Mouse (Mus musculus) mature B cell (primary cell): Measurements from ENCODE around the gene Ift52.
"Not testable (repeated sequence)": the region's sequence is repeated elsewhere in the genome, so short reads cannot be mapped to it uniquely, and the experiment has no call there.

Experiments
- in situ Hi-C: fragments of 300-500 bp; cut with MboI; formaldehyde crosslinking; loops from 2 replicates; pipeline ENCODE4 v1.14.3; 2019

Gene Ift52

GRCm38 (mm10) chr2:163031289-163031688, 14.1 kb downstream of the Ift52 start:
- in situ Hi-C loops, result no loop called here

- in situ Hi-C loops, result no loop called here
These were observed 14.6 kb downstream of the Ift52 start for GRCm38 (mm10) chr2:163031757-163032156.

DNA sequence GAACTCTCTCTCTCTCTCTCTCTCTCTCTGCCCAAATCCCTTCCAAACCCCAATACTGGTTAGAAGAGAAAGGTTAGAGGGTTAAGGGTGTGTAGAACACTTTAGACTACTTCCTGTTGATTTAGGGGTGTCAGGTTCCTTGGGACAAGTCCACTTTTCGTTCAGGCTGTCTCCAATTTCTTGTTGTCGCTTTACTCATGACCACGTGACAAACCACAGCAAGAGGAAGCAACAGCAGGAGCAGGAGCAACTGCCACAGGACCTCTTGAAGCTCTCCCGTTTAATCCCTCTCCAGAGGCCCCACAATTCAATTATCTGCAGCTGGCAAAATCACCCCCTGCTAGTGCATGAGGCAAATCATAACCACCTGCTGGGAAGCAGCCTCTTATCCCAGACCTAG, 15.5 kb downstream of the Ift52 start:
- in situ Hi-C loops, result no loop called here

GRCm38 (mm10) chr2:163039940-163040339, 22.8 kb downstream of the Ift52 start:
- in situ Hi-C loops, result no loop called here

DNA sequence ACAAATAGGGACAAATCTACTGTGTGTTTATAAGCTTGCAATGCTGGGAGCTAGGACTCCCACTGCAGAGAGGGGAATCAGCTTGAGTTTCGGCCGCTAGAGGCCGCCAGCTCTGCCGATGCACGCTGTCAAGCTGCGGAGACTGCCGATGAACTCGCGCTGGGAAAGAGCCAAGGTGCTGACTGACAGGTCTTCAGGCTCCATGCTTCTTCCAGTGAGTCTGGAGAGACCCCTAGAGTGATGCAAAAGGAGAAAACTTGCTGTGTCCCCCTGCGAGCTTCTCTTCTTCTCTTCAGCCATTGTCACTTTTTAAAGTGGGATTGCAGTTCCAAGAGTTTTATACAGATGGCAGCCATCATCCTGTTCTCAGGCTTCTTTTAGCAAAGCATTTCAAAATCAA, 31.0 kb downstream of the Ift52 start:
- in situ Hi-C loops, result no loop called here

DNA sequence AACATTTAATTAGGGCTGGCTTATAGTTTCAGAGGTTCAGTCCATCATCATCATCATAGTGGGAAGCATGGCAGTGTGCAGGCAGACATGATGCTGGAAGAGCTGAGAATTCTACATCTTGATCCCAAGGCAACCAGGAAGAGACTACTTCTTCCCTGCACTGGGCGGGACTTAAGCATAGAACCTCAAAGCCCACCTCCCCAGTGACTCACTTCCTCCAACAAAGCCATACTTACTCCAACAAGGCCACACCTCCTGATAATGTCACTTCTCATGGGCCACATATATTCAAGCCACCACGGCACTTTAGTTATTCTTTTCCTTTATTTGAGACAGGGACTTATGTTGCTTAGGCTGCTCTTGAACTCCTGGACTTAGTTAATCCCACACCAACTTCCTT, 32.0 kb downstream of the Ift52 start:
- in situ Hi-C loops, result no loop called here

DNA sequence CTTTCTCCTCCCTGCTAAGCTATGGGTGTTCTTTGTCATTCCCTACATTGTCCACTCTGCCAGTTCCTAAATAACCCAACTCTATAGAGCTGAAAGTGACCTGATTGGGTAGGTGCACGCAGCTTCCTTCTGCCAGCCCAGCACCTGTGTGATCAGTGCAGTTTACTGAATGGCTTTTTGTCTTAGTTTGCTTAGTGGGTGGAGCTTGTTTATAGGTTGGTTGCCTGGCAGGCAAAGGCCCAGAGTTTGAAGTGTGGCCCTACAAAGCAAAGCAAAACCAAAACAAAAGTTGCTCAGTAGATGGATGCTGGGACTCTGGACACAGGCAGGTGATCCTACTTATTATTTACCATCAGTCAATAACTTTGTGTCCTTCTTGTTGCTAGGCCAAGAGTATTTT, 34.5 kb downstream of the Ift52 start:
- in situ Hi-C loops, result no loop called here

- in situ Hi-C loops, result no loop called here
These were observed 34.9 kb downstream of the Ift52 start for GRCm38 (mm10) chr2:163052101-163052500.

DNA sequence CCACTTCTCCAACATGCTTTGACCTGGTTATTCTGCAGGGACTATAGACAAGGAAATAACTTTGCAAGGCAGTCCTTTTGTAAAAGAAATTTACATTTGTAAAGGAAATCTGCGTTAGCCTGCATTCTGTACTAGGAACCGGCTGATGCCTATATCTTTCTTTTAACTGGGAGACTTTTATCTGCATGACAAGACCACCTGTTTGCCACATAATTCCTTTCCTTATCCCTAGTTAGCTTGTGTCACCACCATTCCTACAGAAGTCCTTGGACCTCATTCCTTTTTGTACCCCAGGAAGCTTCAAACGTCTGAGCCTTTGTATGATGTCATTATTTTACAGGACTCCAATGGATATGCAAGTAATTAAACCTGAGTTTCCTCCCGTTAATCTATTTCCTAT, 35.7 kb downstream of the Ift52 start:
- in situ Hi-C loops, result no loop called here

DNA sequence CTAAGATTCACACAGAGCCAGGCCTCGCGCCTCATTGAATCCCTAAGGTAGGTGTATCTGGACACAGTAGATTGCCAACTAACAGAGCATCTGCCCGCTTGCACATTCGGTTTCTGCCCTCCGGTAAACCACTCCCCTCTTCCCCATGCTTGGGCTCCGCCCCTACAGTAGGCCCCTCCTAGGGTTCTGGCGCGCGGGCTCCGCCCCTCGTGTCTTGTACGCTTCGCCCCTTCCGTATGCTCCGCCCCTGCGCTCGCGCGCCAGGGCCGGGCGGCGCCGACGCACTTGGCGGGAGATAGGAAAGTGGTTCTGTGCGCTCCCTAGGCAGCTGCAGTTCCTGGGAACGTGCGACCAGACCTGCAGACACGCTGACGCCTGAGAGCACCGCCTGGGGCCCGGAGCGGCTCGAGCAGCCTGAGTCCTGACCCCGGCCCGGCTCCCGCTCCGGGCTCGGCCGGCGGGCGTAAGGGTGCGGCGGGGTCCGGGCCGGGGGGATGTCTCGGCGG, 37.2 kb downstream of the Ift52 start, which contains the start of gene Mybl2:
Gene Mybl2, plus strand, starts transcription at position 353 of the 506 bp plus-strand sequence.
- in situ Hi-C loops, result no loop called here

- in situ Hi-C loops, result no loop called here
These were observed 37.8 kb downstream of the Ift52 start for GRCm38 (mm10) chr2:163054891-163055494.

- in situ Hi-C loops, result no loop called here
These were observed 38.6 kb downstream of the Ift52 start for GRCm38 (mm10) chr2:163055715-163056114.

- in situ Hi-C loops, result no loop called here
These were observed 39.4 kb downstream of the Ift52 start for GRCm38 (mm10) chr2:163056584-163056983.

- in situ Hi-C loops, result not testable (repeated sequence)
These were observed 41.8 kb downstream of the Ift52 start for GRCm38 (mm10) chr2:163058981-163059380.

DNA sequence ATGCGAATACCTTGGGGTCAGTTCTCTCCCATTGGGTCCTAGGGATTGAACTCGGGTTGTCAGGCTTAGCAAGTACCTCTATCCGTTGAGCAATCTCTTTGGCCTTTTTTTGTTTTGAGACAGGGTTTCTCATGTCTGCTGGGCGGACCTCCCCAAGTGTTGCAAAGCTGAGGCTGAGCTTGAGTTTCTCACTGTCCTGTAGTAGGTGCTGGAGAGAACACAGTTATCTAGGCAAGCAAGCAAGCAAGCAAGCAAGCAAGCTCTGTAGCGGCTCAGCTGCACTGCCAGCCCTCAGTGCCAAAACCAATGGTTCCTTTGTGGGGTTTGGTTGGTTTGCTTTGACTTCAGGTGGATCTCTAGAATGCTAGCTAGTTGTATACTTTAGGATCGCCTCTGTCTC, 43.5 kb downstream of the Ift52 start:
- in situ Hi-C loops, result no loop called here

DNA sequence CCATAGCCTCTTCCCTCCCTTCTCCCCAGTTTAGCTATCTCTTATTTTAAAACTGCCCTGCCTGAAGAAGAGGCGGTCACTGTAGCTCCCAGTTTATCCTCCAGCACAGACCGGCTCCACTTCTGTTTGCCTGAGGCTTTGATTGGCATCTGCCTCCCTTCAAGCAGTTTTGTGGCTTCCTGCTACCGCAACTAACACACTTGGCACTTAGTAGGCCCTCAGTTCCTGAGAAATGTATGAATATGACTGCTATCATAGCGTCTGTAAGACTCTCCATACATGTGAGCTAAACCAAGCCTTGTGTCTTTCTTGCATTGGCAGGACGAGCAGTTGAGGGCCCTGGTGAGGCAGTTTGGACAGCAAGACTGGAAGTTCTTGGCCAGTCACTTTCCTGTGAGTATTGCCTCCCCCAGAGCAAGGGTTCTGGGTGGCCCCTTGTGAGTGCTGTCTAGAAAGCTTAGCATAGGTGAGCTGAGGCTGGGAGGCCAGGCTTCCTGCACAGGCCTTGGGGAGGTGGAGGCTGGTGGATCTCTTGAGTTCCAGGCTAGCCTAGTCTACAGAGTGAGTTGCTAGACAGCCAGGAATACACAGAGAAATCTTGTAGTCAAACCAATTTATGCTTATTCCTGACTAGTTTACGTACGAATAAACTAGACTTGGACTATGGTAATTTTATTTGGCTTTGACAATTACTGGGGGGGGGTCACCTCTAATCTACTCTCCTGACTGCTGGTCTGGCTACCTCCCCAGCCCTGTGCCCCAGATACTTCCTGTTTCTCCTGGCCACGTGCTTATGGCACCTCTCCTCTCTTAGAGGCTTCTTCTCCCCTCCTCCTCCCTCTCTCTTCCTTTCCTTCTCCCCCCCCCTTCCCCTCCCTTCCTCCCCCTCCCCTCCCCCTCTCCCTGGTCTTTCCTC, 44.3 kb downstream of the Ift52 start:
- in situ Hi-C loops, result no loop called here

DNA sequence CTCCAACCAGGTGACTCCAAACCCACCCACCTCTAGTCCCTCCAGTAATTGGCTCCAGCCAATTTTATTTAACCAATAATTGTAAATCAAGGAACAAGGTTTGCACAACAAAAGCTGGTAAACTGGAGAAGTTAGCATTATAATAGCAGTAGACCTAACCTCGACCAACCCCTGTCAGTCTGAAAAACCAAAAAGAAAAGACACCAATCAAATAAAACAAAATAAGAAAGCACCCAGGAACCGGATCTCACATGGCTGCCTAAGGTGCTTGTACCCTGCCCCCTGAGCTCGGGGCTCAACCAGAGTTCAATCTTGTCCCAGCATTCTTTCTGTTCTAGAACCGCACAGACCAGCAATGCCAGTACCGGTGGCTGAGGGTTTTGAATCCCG, 45.0 kb downstream of the Ift52 start:
- in situ Hi-C loops, result no loop called here

DNA sequence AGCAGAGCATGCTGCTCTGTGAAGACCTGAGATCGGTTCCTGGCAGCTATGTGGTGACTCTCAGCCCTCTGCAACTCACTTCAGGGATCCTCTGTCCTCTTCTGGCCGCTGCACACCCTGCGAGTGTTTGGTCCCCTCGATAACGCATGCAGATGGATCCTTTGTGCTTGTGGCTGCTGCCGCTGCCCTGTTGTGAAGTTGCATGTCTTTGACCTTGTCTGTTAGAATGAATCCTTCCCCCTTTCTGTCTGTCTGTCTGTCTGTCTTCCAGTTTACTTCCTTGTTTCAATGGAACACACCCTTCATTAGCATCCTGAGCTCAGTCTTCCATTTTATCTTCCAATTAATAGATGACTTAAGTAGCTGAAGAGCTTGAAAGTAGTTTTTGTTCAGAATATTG, 49.2 kb downstream of the Ift52 start:
- in situ Hi-C loops, result no loop called here

- in situ Hi-C loops, result no loop called here
These were observed 50.1 kb downstream of the Ift52 start for GRCm38 (mm10) chr2:163067233-163067632.

GRCm38 (mm10) chr2:163070213-163070612, 53.1 kb downstream of the Ift52 start:
- in situ Hi-C loops, result no loop called here

- in situ Hi-C loops, result no loop called here
These were observed 54.4 kb downstream of the Ift52 start for GRCm38 (mm10) chr2:163071590-163071989.

DNA sequence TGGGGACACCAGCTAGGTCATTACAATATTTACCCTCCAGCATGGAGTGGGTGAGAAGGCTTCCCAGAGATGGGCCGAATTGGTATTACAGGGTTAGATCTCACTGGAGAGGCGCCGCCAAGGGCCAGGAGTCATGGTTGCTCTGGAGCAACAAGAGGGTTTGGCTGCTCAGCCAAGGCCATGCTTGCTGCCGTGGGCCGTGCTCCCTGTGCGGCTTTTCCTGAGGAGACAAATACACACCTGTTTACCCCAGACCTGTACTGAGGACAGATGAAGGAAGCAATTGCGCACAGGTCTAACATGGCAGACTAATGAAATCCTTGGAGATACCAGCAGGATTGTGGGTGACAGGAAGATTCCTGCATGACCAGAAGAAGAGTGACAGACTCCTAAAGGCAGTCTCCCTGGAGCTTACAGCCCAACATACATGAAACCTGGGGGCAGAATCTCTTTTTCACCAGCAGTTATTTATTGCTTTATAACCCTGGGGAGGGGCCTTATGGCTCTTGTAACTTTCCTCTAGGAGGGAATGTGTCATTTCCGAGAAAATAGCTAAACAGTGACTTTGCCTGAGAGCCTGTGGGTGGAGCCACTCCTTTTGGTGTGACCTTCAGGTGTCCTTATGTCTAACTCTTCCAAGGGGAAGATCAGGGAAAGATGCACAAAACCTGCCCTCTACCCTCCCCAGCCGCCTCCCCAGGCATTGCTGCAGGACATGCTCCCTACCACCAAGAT, 56.0 kb downstream of the Ift52 start:
- in situ Hi-C loops, result no loop called here
